Mouse (Mus musculus): ENCODE data around the gene Sbno2.

Gene Sbno2

DNA sequence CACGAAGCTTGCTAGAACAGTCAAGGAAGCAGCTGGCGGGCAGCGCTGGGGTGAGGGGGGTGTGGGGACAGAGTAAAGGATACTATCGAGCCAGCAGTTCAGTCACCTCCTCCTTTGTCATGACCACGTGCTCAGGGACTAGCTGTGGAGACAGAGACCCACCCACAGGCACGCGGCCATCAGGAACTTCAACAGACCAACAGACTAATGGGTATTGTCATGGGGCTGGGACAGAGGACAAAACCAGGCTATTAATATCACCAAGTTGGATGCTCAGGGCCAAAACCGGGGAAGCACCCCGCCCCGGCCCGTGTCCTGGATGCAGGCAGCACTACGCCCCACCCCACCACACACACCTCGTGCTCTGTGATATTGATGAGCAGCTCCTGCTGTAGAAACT lies 68.5 kb downstream of the Sbno2 start:
- DNase-seq (ENCODE audit: low spot score): no peak

DNA sequence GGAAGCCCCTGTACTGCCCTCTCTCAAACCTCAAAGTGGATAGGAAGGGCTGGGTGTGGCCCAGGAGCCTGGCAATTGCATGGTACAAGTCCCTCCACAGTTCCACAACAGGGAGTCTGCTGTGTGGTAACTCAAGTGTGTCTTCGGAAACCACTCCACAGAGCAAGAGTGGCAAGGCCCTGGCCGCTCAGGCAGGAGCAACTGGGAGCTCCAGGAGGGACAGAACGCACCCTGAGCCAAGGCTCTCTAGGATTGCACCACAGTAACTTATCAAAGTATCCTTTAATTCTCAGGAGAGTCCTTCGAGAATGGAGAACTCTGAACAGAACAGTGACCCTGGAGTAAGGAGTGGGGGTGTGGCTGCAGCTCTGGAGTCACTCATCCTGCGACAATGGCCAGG lies 69.7 kb downstream of the Sbno2 start:
- no peak for DNase-seq (ENCODE audit: low spot score)

GRCm38 (mm10) chr10:80035148-80035547 lies 70.2 kb downstream of the Sbno2 start:
- DNase-seq (ENCODE audit: low spot score): no peak

DNA sequence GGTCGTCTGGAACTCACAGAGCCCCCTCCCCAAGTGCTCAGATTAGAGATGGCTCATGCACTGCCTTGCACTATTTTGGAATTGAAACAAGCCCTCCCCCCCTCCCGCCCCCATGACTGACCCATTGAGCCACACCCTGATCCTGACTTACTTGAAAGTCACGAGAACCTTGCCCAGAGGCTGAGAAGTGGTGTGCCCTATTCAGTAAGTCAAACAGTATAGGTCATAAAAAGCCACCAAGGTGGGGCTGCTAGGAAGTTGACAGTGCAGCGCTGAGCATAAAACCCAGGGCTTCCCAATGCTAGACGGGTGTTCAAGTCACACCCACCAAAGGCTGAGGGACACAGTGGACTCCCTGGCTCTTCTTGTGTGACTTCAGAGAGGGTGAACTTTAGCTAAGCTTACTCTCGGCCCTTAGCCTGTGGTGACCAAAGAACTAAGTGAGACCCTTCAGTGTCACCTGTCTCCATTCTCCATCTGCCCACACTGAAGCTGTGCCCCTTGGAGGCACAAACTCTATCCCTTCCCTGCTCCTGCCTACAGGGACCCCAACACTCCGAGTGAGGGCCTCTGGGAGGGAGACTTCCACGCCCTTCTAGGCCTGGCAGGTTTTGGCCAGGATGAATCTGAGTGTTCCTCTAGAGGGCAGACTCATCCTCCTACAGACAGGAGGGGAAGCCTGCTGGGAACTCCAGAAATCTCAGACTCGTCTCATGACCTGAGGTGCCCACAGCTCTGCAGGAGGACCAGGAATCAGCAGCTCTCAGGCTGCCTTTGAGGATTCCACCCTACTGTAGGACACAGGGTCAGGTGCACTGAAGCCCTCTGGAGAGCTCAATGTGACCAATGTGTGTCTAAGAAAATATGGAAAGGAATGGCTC lies 71.6 kb downstream of the Sbno2 start:
- peak; percentile 57 for DNase-seq (ENCODE audit: low spot score)

GRCm38 (mm10) chr10:80032799-80033480 lies 72.4 kb downstream of the Sbno2 start:
- peak; percentile 83 for DNase-seq (ENCODE audit: low spot score)

GRCm38 (mm10) chr10:80030736-80031135 lies 74.6 kb downstream of the Sbno2 start:
- no peak for DNase-seq (ENCODE audit: low spot score)

DNA sequence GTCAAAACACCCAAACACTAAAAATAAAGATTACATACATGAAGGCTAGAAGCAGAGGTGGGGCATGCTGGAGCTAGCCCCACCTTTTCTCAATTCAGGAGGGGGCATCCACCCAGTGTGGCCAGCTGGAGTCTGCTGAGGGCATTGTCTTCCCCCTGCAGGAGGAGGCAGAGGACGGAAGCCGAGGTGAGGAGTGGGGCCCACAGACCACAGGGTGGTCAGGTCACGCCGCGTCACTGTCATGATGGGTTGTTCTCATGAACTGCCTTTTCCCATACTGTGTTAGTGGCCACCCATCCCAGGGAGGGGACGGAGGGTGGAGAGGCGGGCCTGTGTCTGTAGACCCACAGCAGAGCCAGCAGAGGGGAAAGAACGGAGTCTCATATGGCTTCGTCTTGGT lies 75.2 kb downstream of the Sbno2 start:
- DNase-seq (ENCODE audit: low spot score): no peak

DNA sequence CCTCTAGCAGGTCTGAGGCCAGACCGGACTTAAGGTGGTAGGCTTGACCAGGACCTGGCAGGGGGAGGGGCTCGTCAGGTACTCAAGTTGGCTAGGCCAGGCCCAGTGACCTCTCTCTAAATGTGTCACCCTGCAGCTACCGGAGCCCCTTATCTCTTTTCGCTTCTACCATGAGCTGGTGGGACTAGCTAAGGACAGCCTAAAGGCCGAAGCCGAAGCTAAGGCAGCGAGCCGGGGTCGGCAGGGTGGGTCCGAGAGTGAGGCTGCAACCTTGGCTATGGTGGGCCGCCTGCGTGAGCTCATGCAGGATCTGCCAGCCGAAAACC lies 76.9 kb downstream of the Sbno2 start:
- no peak for DNase-seq (ENCODE audit: low spot score)

- no peak for DNase-seq (ENCODE audit: low spot score)
These were observed 77.5 kb downstream of the Sbno2 start for GRCm38 (mm10) chr10:80027681-80028520.

- DNase-seq (ENCODE audit: low spot score): no peak
These were observed 79.5 kb downstream of the Sbno2 start for GRCm38 (mm10) chr10:80025889-80026288.

DNA sequence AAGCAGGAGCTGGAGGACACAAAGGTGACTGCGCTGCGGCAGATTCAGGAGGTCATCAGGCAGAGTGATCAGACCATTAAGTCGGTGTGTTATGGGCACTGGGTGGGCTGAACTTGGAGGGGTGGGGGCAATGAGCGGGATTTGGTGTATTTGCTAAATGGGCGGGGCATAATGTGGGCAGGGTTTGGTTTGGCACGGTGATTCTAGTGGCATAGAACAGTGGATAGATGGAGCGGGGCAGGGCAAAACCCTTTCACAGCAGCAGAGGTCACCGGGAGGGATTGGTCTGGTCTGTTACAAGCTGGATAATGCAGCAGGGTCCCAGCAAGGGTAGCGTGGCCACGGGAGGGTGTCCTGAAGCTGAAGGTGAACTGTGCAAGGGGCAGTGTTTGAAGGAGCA lies 79.9 kb downstream of the Sbno2 start:
- DNase-seq (ENCODE audit: low spot score): no peak

DNA sequence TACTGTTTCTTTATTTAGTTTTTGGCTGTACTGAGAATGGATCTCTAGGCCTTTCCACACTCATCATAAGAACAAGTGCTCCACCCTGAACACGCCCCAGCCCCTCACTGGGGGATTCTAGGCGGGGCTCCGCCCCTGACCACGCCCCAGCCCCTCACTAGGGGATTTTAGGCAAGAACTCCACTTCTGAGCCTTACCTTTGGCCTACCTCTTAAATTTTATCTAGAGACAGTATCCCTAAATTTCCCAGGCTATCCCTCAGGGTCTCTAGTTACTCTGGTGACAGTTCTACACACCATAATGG lies 80.4 kb downstream of the Sbno2 start:
- no peak for DNase-seq (ENCODE audit: low spot score)

GRCm38 (mm10) chr10:80024229-80025043 lies 80.9 kb downstream of the Sbno2 start:
- DNase-seq (ENCODE audit: low spot score): no peak

DNA sequence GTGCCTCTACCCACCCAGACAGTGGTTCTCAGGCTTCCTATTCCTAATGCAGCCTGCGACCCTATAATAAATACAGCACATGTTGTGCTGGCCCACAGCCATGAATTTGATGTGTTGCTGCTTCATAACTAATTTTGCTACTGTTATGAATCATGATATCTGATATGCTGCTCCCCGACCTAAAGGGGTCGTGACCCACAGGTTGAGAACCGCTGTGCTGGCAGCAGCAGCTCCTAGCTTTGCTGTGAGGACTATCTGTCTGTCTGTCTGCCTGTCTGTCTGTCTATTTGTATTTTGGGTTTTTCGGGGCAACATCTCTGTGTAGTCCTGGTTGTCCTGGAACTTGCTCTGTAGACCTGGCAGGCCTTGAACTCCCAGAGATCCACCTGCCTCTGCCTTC lies 81.6 kb downstream of the Sbno2 start:
- no peak for DNase-seq (ENCODE audit: low spot score)

- DNase-seq (ENCODE audit: low spot score): no peak
These were observed 82.6 kb downstream of the Sbno2 start for GRCm38 (mm10) chr10:80022806-80023205.

DNA sequence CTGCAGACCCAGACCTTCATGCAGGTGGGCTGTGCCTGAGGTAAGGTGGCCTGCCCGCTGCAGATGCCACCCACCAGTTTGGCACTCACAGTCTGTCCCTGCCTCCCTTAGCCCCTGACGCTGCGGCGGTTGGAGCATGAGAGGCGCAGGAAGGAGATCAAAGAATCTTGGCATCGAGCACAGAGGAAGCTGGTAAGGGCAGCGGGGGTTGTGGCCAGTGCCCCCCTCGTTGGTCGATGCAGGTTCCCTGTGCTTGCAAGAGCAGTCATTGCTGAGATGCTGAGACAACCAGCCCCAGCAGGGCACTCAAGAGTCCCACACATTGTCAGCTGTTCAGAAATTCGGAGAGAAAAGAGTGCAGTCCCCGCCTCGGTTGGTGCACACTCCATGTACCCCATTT lies 83.2 kb downstream of the Sbno2 start:
- DNase-seq (ENCODE audit: low spot score): no peak

GRCm38 (mm10) chr10:80021320-80021641 lies 84.1 kb downstream of the Sbno2 start:
- no peak for DNase-seq (ENCODE audit: low spot score)

- no peak for DNase-seq (ENCODE audit: low spot score)
These were observed 84.6 kb downstream of the Sbno2 start for GRCm38 (mm10) chr10:80020603-80021319.

DNA sequence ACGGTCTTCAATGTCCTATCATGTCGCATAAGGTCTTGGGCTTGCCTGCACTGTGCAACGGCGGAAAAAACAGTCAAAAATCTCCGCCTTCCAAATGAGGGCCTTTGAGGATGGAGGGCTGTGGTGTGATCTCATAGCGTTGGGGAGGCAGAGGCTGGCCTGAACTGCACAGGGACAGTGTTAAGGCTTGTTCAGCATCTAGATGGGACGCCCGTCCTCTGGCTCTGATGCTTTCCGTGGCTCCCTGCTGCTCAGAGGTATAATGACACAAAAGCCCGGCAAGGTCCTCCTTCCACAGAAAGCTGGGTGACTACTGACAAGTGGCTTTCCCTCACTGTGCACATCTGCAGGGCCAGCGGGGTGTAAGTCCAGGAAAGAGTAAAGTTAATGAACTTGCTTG lies 85.2 kb downstream of the Sbno2 start:
- no peak for DNase-seq (ENCODE audit: low spot score)

- no peak for DNase-seq (ENCODE audit: low spot score)
These were observed 85.8 kb downstream of the Sbno2 start for GRCm38 (mm10) chr10:80019471-80020131.

DNA sequence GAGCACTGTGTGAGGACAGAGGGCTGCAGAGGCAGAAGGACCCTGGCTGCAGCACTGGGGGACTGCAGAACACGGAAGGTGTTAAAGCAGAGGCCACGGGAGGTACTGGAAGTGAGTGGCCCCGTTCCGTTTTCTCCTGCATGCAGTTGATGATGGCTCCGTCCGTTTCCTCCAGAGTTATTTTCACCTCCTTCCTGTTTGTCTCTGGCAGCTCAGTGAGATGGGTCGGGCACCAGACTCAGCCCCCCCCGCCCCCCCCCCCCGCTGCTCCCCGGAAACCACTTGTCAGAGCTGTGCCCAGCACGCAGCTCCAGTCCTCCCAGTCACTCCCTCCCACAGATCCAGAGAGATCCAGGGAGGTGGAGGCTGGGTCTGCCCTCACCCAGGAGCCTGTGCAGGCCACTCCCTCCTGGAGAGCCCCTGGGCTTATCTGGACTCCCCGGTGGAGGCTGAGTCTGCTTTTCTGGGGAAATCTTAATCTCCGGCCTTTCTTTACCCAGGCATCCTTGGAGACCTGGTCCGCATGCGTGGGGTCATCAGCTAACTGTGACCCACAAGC lies 86.6 kb downstream of the Sbno2 start:
- DNase-seq (ENCODE audit: low spot score): peak; percentile 41
